Mouse (Mus musculus) forelimb bud, embryonic 11.5 days (tissue): ENCODE data around the gene Rpl13a.
"Not testable (repeated sequence)": the region's sequence is repeated elsewhere in the genome, so short reads cannot be mapped to it uniquely, and the experiment has no call there.

ENCODE experiments used
- DNase-seq: peaks from one replicate; pipeline ENCODE4 v3.0.0-alpha.2; 2012; ENCODE audit warnings: low read depth, low spot score

Rpl13a gene

GRCm38 (mm10) chr7:45156206-45156605 is 27.6 kb upstream of the Rpl13a start:
- DNase-seq: no peak

GRCm38 (mm10) chr7:45155590-45155989 is 27.0 kb upstream of the Rpl13a start:
- DNase-seq: no peak

GRCm38 (mm10) chr7:45154993-45155514 is 26.5 kb upstream of the Rpl13a start:
- DNase-seq: no peak

GRCm38 (mm10) chr7:45154096-45154992 is 25.8 kb upstream of the Rpl13a start, which contains the start of the genes Pih1d1 and Aldh16a1:
TSS of gene Pih1d1 (plus strand) at chr7:45154303.
TSS of gene Aldh16a1 (minus strand) at chr7:45154584.
- peak; percentile 91 for DNase-seq

GRCm38 (mm10) chr7:45153586-45153985 is 25.0 kb upstream of the Rpl13a start:
- no peak for DNase-seq

GRCm38 (mm10) chr7:45153052-45153451 is 24.5 kb upstream of the Rpl13a start:
- DNase-seq: not testable (repeated sequence)

GRCm38 (mm10) chr7:45151303-45151702 is 22.7 kb upstream of the Rpl13a start:
- DNase-seq: no peak

GRCm38 (mm10) chr7:45150321-45150720 is 21.8 kb upstream of the Rpl13a start:
- DNase-seq: no peak

GRCm38 (mm10) chr7:45149545-45149944 is 21.0 kb upstream of the Rpl13a start:
- no peak for DNase-seq

GRCm38 (mm10) chr7:45148534-45149098 is 20.1 kb upstream of the Rpl13a start:
- DNase-seq: no peak

GRCm38 (mm10) chr7:45147899-45148298 is 19.3 kb upstream of the Rpl13a start:
- no peak for DNase-seq

- no peak for DNase-seq
These were observed 18.7 kb upstream of the Rpl13a start for GRCm38 (mm10) chr7:45147267-45147666.

- no peak for DNase-seq
These were observed 16.9 kb upstream of the Rpl13a start for GRCm38 (mm10) chr7:45145460-45145859.

GRCm38 (mm10) chr7:45144368-45145174 is 16.0 kb upstream of the Rpl13a start:
- DNase-seq: no peak

GRCm38 (mm10) chr7:45141914-45142313 is 13.4 kb upstream of the Rpl13a start:
- DNase-seq: no peak

GRCm38 (mm10) chr7:45141319-45141718 is 12.8 kb upstream of the Rpl13a start:
- DNase-seq: no peak

- DNase-seq: no peak
These were observed 11.6 kb upstream of the Rpl13a start for GRCm38 (mm10) chr7:45139904-45140723.

GRCm38 (mm10) chr7:45138403-45138802 is 9.8 kb upstream of the Rpl13a start:
- no peak for DNase-seq

- no peak for DNase-seq
These were observed 8.8 kb upstream of the Rpl13a start for GRCm38 (mm10) chr7:45137171-45138006.

- DNase-seq: peak; percentile 72
These were observed 7.5 kb upstream of the Rpl13a start, which contains the start of the genes Gm45713 and Flt3l for GRCm38 (mm10) chr7:45135993-45136567. TSS of gene Gm45713 (minus strand) at chr7:45136231. TSS of gene Flt3l (minus strand) at chr7:45136432.
